Mouse (Mus musculus) small intestine, adult 2 months (tissue): ENCODE results near the gene Sowaha. TPM values are rescaled to one million over a fixed set of nuclear protein-coding genes. Genes with fewer than 3 reads are reported as not detected.

Experiments
- H3K27ac ChIP-seq: fragments of 200-500 bp; 2 replicates; pipeline ENCODE4 v1.5.1; 2012; ENCODE audit warnings: low read depth, low read length, control low read depth, inconsistent platforms; ENCODE audit not compliant: insufficient read depth
- H3K27me3 ChIP-seq: fragments of 200-500 bp; 2 replicates; pipeline ENCODE4 v1.6.1; 2012; ENCODE audit warnings: mild to moderate bottlenecking, moderate library complexity, low read length, inconsistent platforms; ENCODE audit not compliant: control insufficient read depth, insufficient read depth
- H3K36me3 ChIP-seq: fragments of 200-500 bp; 2 replicates; pipeline ENCODE4 v1.6.1; 2012; ENCODE audit warnings: mild to moderate bottlenecking, low read length, control low read depth, inconsistent platforms; ENCODE audit not compliant: control insufficient read depth, insufficient read depth
- H3K4me1 ChIP-seq: fragments of 200-500 bp; 2 replicates; pipeline ENCODE4 v1.6.1; 2012; ENCODE audit warnings: low read length, inconsistent platforms, mixed read lengths; ENCODE audit not compliant: control insufficient read depth, insufficient read depth, insufficient read length
- H3K4me3 ChIP-seq: fragments of 200-500 bp; 2 replicates; pipeline ENCODE4 v1.5.1; 2012; ENCODE audit warnings: low read depth, mild to moderate bottlenecking, control low read depth, inconsistent platforms, low read length, moderate library complexity
- CTCF ChIP-seq: fragments of 200-500 bp; IDR thresholded peaks from 2 replicates; pipeline ENCODE4 v1.5.1; 2012; ENCODE audit warnings: low read depth, mild to moderate bottlenecking, control low read depth, inconsistent platforms, low read length, moderate library complexity, mixed read lengths; ENCODE audit not compliant: insufficient replicate concordance, insufficient read length; ENCODE audit errors: extremely low read depth
- POLR2A ChIP-seq: fragments of 200-500 bp; IDR thresholded peaks from 2 replicates; pipeline ENCODE4 v1.6.1; 2012; ENCODE audit warnings: low read depth, mild to moderate bottlenecking, control low read depth, inconsistent platforms, low read length, moderate library complexity
- WGBS: fragments of 180-500 bp; shearing (Covaris S2); methylation state at CpG from one replicate; pipeline ENCODE4 v1.1.7; 2018; 5-methylcytosine and 5-hydroxymethylcytosine counted together
- polyA plus RNA-seq: library from polyadenylated mRNA; depleted of rRNA; stranded (reverse); fragments of >200 nt; gene quantifications from 2 replicates; pipeline ENCODE4 v1.2.3, GENCODE M21; 2012

Sowaha gene
- polyA plus RNA-seq, 1 experiment: 61.2 TPM

DNA sequence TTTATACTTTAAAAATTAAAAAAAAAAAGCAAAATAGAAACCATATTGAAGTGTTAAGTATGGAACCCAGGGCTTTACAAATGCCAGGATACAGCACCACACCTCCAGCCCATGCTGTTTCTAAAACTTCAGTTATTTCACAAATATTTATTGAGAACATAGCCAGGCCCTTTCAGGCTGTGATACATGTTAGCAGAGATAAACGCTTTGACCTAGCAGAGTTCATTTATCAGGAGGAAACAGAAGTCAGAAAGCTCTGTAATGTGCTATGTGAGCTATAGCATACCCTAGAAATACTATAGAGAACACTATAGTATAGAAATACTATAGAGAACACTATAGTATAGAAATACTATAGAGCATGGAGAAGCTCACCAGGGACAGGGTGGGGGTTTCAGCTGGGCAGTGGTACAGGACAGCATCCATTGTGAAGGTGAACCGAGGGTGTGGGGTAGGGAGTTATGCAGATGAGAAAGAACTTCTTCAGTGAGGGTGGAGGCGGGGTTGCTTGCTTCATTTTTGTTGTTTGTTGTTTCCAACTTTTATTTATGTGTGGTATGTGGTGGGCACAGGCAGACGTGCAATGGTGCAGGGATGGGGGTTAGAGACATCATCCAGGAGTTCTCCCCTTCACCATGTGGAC lies 1.1 kb upstream of the Sowaha start:
- 82% methylated on average over 4 of the region's 4 CpGs for WGBS
- H3K4me1 ChIP-seq: peaks cover 12% of the 10 kb centered on the region
- no peak overlapping the region for H3K27ac ChIP-seq
- H3K27me3 ChIP-seq: no peaks in the 10 kb centered on the region; the same call in 1 of the 2 replicates
- TF ChIP-seq POLR2A (no peak), CTCF (no peak)
- H3K36me3 ChIP-seq: no peaks in the 10 kb centered on the region
- no peak overlapping the region for H3K4me3 ChIP-seq

DNA sequence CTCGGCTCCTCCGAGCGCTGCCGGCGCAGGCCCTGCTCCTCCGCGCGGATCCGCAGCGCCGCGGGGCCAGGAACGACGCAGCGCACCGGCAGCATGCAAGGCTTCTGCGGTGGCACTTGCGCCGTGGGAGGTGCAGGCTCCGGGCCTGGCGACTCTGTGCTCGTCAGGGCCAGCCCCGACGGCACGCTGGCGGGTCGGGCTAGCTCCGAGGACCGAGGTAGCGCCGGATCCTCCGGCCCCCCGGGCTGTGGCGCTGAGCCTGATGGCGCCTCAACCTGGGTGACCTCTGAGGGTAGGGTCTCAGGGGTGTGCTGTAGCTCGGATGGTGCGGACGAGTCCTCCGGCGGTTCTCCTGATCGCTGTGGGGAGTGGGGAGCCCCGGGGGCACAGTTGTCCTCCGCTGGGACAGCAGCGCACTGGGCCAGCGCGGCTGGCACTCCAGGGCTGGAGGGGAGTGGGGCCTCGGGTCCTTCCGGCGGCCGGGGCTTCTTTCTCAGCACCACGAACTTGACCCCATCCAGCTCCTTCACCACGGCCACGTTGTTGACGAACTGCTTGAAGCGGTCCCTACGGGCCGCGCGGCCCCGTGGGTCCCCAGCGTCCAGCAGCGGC lies 797 bp downstream of the Sowaha start:
- peak overlapping the region; percentile 80 for H3K27ac ChIP-seq
- peaks cover 12% of the 10 kb centered on the region for H3K4me1 ChIP-seq
- TF ChIP-seq POLR2A: no peak
- TF ChIP-seq CTCF: no peak
- 1% methylated on average over 62 of the region's 62 CpGs for WGBS
- no peaks in the 10 kb centered on the region for H3K36me3 ChIP-seq
- H3K4me3 ChIP-seq: peak overlapping the region; percentile 79
- H3K27me3 ChIP-seq: no peaks in the 10 kb centered on the region; the same call in 1 of the 2 replicates

DNA sequence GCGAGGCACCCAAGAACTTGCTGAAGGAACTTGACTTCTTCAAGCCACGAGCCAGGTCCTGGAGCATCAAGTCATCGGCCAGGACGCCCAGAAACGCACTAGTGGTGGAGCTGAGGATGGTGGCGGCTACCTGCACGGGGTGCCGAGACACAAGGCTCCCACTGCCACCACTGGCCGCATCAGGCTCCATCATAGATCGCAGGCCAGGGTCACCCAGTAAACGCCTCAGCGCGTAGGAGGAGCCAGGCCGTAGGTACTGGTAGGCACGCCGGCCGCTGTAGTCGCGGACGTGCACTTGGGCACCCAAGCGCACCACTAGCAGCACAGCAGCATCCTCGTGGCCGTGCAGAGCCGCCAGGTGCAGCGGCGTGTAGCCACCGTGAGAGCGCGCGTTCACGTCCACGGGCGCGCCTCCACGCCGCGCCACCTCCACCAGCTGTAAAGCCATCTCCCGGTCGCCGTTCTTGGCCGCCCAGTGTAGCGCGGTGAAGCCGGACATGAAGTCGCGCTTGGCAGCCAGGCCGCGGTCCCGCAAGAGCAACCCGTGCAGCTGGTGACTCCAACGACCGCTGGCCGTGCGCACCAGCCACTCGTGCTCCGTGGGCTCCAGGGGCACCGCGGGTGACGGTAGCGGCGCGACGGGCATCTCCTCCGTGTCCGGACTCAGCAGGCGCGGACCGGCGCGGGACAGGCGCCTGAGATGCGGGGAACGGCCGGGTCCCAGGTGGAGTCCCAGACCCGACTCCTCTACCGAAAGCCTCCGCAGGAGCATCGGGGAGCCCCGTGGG lies 1.5 kb downstream of the Sowaha start:
- H3K4me3 ChIP-seq: peak overlapping the region; percentile 79
- TF ChIP-seq POLR2A: 0 out of 2 replicates have a peak, but pooled peaks have one; percentile 30
- TF ChIP-seq CTCF: no peak
- H3K36me3 ChIP-seq: no peaks in the 10 kb centered on the region
- 8% methylated on average over 79 of the region's 79 CpGs for WGBS
- no peaks in the 10 kb centered on the region; the same call in 1 of the 2 replicates for H3K27me3 ChIP-seq
- H3K4me1 ChIP-seq: peaks cover 12% of the 10 kb centered on the region
- H3K27ac ChIP-seq: no peak overlapping the region

DNA sequence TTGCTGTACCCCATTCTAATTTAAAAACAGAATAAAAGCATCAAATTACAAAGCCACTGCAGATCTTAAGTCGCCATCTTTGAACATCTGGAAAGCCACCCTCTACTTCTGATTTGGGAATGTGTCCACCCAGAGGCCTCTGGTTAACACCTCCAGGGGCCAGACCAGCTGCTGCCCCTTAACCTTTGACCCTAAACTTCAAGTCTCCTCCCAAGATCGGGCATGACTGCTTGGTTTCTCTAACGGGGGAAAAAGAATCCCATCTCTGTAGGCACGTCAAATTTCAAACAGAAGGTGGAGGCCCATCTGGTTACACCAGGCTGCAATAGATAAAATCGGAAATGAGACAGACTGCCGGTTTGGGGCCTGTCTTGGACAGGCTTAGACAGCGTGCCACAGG lies 2.2 kb downstream of the Sowaha start:
- H3K4me1 ChIP-seq: peaks cover 7% of the 10 kb centered on the region
- WGBS: 77% methylated on average over 7 of the region's 7 CpGs
- peak overlapping the region; percentile 79; the same call in 1 of the 2 replicates for H3K4me3 ChIP-seq
- no peak overlapping the region for H3K27ac ChIP-seq
- H3K36me3 ChIP-seq: no peaks in the 10 kb centered on the region
- TF ChIP-seq CTCF: no peak
- no peak for TF ChIP-seq POLR2A
- no peaks in the 10 kb centered on the region; the same call in 1 of the 2 replicates for H3K27me3 ChIP-seq

DNA sequence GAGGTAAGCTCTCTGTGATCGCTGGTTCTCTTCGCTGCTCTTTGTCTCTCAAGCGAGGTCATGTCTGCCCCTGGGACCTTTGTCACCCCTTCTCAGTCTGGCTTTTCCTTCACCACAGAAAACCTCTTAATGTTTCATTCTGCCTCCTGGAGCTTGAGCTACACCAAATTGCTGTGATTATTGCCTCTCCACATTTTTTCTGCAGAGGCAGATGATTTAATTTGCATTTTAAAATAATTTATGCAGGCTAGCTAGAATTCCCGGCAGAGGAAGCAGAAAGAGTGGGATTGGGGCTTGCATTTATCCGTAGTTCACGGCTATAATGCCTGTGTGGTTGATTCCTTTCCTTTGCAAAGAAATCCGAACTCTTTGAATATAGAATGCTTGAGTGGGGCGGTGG lies 4.5 kb downstream of the Sowaha start:
- 55% methylated on average over 8 of the region's 8 CpGs for WGBS
- Histone ChIP-seq H3K27me3 (peaks cover 6% of the 10 kb centered on the region; the same call in 1 of the 2 replicates), H3K4me1 (peaks cover 7% of the 10 kb centered on the region), H3K36me3 (no peaks in the 10 kb centered on the region), H3K4me3 (no peak overlapping the region), H3K27ac (no peak overlapping the region)
- TF ChIP-seq CTCF: no peak
- no peak for TF ChIP-seq POLR2A

DNA sequence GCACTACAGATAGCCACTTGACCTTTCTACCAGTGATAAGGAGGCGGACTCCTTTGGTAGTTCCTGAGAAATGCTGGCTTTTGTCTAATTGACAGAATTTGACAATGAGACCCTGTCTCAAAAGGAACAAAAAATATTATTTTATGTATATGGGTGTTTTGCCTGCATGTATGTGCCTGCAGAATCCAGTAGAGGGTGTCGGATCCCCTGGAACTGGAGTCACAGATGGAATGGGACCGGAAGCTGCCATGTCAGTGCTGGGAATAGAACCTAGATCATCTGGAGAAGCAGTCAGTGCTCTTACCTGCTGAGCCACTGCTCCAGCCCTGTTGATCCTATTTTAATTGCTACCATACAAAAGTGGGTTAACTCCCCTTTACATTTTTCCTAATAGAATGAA lies 7.4 kb downstream of the Sowaha start:
- no peak overlapping the region for H3K4me3 ChIP-seq
- WGBS: 83% methylated on average over 3 of the region's 3 CpGs
- peaks cover 6% of the 10 kb centered on the region; the same call in 1 of the 2 replicates for H3K27me3 ChIP-seq
- no peaks in the 10 kb centered on the region for H3K36me3 ChIP-seq
- TF ChIP-seq POLR2A (no peak), CTCF (no peak)
- no peaks in the 10 kb centered on the region for H3K4me1 ChIP-seq
- H3K27ac ChIP-seq: no peak overlapping the region
